2 mouse cellular contexts compared by ENCODE assay signal in genomic region chr4:149749663-149750015, GRCm38 (mm10).
DNase-seq lines count a peak whose midpoint lies in the region.

No protein-coding gene starts in this region.

- DNase-seq in heart, adult 11 months, result peak; percentile 68
- peak; percentile 53 for DNase-seq in retina, postnatal 1 day
